Mouse (Mus musculus): ENCODE results near the gene Dgke.
A peak's percentile ranks its signal among the peaks of the same experiment; 100 is the strongest.
"Not testable (repeated sequence)": the region's sequence is repeated elsewhere in the genome, so short reads cannot be mapped to it uniquely, and the experiment has no call there.

Dgke gene

GRCm38 (mm10) chr11:89041073-89041472, 25.6 kb downstream of the Dgke start:
- DNase-seq (ENCODE audit: extremely low read depth, insufficient read length, low spot score) = not testable (repeated sequence)

GRCm38 (mm10) chr11:89039325-89039724, 27.3 kb downstream of the Dgke start:
- DNase-seq (ENCODE audit: extremely low read depth, insufficient read length, low spot score) = no peak

GRCm38 (mm10) chr11:89038496-89038895, 28.2 kb downstream of the Dgke start:
- no peak for DNase-seq (ENCODE audit: extremely low read depth, insufficient read length, low spot score)

GRCm38 (mm10) chr11:89035552-89035951, 31.1 kb downstream of the Dgke start:
- DNase-seq (ENCODE audit: extremely low read depth, insufficient read length, low spot score) = no peak

- DNase-seq (ENCODE audit: extremely low read depth, insufficient read length, low spot score) = no peak
Observed at GRCm38 (mm10) chr11:89034592-89034991, 32.1 kb downstream of the Dgke start.

GRCm38 (mm10) chr11:89031189-89031588, 35.5 kb downstream of the Dgke start:
- DNase-seq (ENCODE audit: extremely low read depth, insufficient read length, low spot score) = peak; percentile 29

GRCm38 (mm10) chr11:89030552-89030951, 36.1 kb downstream of the Dgke start:
- DNase-seq (ENCODE audit: extremely low read depth, insufficient read length, low spot score) = no peak

- DNase-seq (ENCODE audit: extremely low read depth, insufficient read length, low spot score) = no peak
Observed at GRCm38 (mm10) chr11:89028871-89029405, 37.7 kb downstream of the Dgke start.

- DNase-seq (ENCODE audit: extremely low read depth, insufficient read length, low spot score) = no peak
Observed at GRCm38 (mm10) chr11:89027955-89028361, 38.7 kb downstream of the Dgke start.

- DNase-seq (ENCODE audit: extremely low read depth, insufficient read length, low spot score) = no peak
Observed at GRCm38 (mm10) chr11:89026117-89026516, 40.5 kb downstream of the Dgke start.

- no peak for DNase-seq (ENCODE audit: extremely low read depth, insufficient read length, low spot score)
Observed at GRCm38 (mm10) chr11:89025603-89026002, 41.0 kb downstream of the Dgke start.

- peak; percentile 78 for DNase-seq (ENCODE audit: extremely low read depth, insufficient read length, low spot score)
Observed at GRCm38 (mm10) chr11:89024181-89024881, 42.3 kb downstream of the Dgke start.

GRCm38 (mm10) chr11:89023477-89023876, 43.2 kb downstream of the Dgke start:
- DNase-seq (ENCODE audit: extremely low read depth, insufficient read length, low spot score) = peak; percentile 48

GRCm38 (mm10) chr11:89022120-89022731, 44.4 kb downstream of the Dgke start:
- DNase-seq (ENCODE audit: extremely low read depth, insufficient read length, low spot score) = no peak

GRCm38 (mm10) chr11:89021687-89022086, 45.0 kb downstream of the Dgke start:
- no peak for DNase-seq (ENCODE audit: extremely low read depth, insufficient read length, low spot score)

- DNase-seq (ENCODE audit: extremely low read depth, insufficient read length, low spot score) = no peak
Observed at GRCm38 (mm10) chr11:89020681-89021305, 45.9 kb downstream of the Dgke start.

- no peak for DNase-seq (ENCODE audit: extremely low read depth, insufficient read length, low spot score)
Observed at GRCm38 (mm10) chr11:89017514-89018182, 49.0 kb downstream of the Dgke start.

- DNase-seq (ENCODE audit: extremely low read depth, insufficient read length, low spot score) = no peak
Observed at GRCm38 (mm10) chr11:89012241-89012640, 54.4 kb downstream of the Dgke start.

GRCm38 (mm10) chr11:89009496-89009895, 57.2 kb downstream of the Dgke start:
- DNase-seq (ENCODE audit: extremely low read depth, insufficient read length, low spot score) = no peak

- no peak for DNase-seq (ENCODE audit: extremely low read depth, insufficient read length, low spot score)
Observed at GRCm38 (mm10) chr11:89009066-89009465, 57.6 kb downstream of the Dgke start.

GRCm38 (mm10) chr11:89007582-89007981, 59.1 kb downstream of the Dgke start:
- DNase-seq (ENCODE audit: extremely low read depth, insufficient read length, low spot score) = no peak

Measured in 3134 (cell line).